Mouse (Mus musculus): ENCODE data around the gene Smoc1. TPM values are rescaled to one million over a fixed set of nuclear protein-coding genes. Genes with fewer than 3 reads are reported as not detected.

Smoc1 gene
- polyA plus RNA-seq, 1 experiment from 2014 or later: 1.5 TPM

DNA sequence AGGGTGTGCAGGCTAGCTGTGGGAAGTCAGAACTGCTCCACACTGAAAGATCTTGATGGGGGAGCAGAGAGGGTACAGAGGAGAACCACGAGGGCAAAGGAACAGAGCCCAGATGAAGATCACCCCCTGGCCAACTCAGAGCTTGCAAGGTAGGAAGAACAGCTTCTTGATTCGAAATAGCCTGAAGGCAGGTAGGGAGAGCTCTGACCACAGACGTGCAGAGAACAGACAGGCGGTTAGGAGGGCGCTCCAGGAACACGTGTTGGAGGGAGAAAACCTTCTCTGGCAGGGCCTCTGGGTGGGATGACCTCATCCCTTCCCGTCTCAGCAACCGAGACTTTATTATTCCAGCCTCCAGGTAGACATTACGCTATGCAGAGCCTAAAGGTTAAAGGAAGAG lies 148.6 kb downstream of the Smoc1 start:
- H3K4me1 ChIP-seq (ENCODE audit: control insufficient read depth, insufficient read depth, low read length): no peaks in the 10 kb centered on the region
- H3K27me3 ChIP-seq (ENCODE audit: control insufficient read depth, insufficient read depth, low read length): no peaks in the 10 kb centered on the region
- no peak overlapping the region for H3K9ac ChIP-seq (ENCODE audit: low read depth, low read length)
- 50% methylated on average over 9 of the region's 9 CpGs for WGBS (ENCODE audit: insufficient replicate concordance)
- no peaks in the 10 kb centered on the region for H3K36me3 ChIP-seq (ENCODE audit: control insufficient read depth, insufficient read depth, low read length)
- no peak for ATAC-seq (replicated peaks; ENCODE audit: insufficient number of reproducible peaks, low FRiP score, low TSS enrichment)
- no peaks in the 10 kb centered on the region for H3K9me3 ChIP-seq (replicated peaks; ENCODE audit: control insufficient read depth, low read length)
- no peak overlapping the region for H3K27ac ChIP-seq (ENCODE audit: low read depth, low read length)
- H3K4me2 ChIP-seq: no peak overlapping the region
- no peak overlapping the region for H3K4me3 ChIP-seq (ENCODE audit: low read depth, low read length)

DNA sequence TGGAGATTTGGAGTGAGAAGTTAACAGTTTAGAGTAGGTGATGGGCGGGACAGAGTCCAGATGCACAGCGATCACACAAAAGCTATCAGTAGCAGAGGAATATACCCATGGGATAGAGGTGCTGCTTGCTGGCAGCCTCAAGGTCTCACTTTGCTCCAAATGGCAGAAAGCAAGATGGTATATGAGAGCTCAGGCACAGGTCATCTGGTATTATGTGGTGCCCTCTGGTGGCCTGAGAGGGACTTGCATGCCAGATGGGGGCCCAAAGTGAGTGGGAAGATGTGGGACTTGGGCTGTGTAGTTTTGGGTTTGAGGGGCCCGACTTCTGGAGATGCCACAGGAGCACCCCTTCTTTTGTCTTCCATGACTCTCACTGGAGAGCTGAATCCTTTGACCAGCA lies 155.5 kb downstream of the Smoc1 start:
- ATAC-seq (replicated peaks; ENCODE audit: insufficient number of reproducible peaks, low FRiP score, low TSS enrichment): no peak
- WGBS (ENCODE audit: insufficient replicate concordance): 47% methylated on average over 3 of the region's 3 CpGs
- no peaks in the 10 kb centered on the region for H3K9me3 ChIP-seq (replicated peaks; ENCODE audit: control insufficient read depth, low read length)
- H3K4me2 ChIP-seq: no peak overlapping the region
- no peaks in the 10 kb centered on the region for H3K4me1 ChIP-seq (ENCODE audit: control insufficient read depth, insufficient read depth, low read length)
- H3K27me3 ChIP-seq (ENCODE audit: control insufficient read depth, insufficient read depth, low read length): no peaks in the 10 kb centered on the region
- H3K9ac ChIP-seq (ENCODE audit: low read depth, low read length): no peak overlapping the region
- no peaks in the 10 kb centered on the region for H3K36me3 ChIP-seq (ENCODE audit: control insufficient read depth, insufficient read depth, low read length)
- H3K27ac ChIP-seq (ENCODE audit: low read depth, low read length): no peak overlapping the region
- H3K4me3 ChIP-seq (ENCODE audit: low read depth, low read length): no peak overlapping the region

- Histone ChIP-seq H3K9ac (ENCODE audit: low read depth, low read length) (no peak overlapping the region), H3K27me3 (ENCODE audit: control insufficient read depth, insufficient read depth, low read length) (no peaks in the 10 kb centered on the region), H3K27ac (ENCODE audit: low read depth, low read length) (no peak overlapping the region), H3K4me2 (no peak overlapping the region), H3K4me3 (ENCODE audit: low read depth, low read length) (no peak overlapping the region), H3K9me3 (replicated peaks; ENCODE audit: control insufficient read depth, low read length) (no peaks in the 10 kb centered on the region), H3K4me1 (ENCODE audit: control insufficient read depth, insufficient read depth, low read length) (no peaks in the 10 kb centered on the region), H3K36me3 (ENCODE audit: control insufficient read depth, insufficient read depth, low read length) (no peaks in the 10 kb centered on the region)
- WGBS (ENCODE audit: insufficient replicate concordance): 68% methylated on average over 2 of the region's 2 CpGs
- no peak for ATAC-seq (replicated peaks; ENCODE audit: insufficient number of reproducible peaks, low FRiP score, low TSS enrichment)
These were observed 158.4 kb downstream of the Smoc1 start for GRCm38 (mm10) chr12:81184967-81185366.

- Histone ChIP-seq H3K4me3 (ENCODE audit: low read depth, low read length) (no peak overlapping the region), H3K36me3 (ENCODE audit: control insufficient read depth, insufficient read depth, low read length) (no peaks in the 10 kb centered on the region), H3K27me3 (ENCODE audit: control insufficient read depth, insufficient read depth, low read length) (no peaks in the 10 kb centered on the region), H3K9me3 (replicated peaks; ENCODE audit: control insufficient read depth, low read length) (no peaks in the 10 kb centered on the region), H3K9ac (ENCODE audit: low read depth, low read length) (no peak overlapping the region), H3K4me1 (ENCODE audit: control insufficient read depth, insufficient read depth, low read length) (no peaks in the 10 kb centered on the region), H3K4me2 (no peak overlapping the region), H3K27ac (ENCODE audit: low read depth, low read length) (no peak overlapping the region)
- ATAC-seq (replicated peaks; ENCODE audit: insufficient number of reproducible peaks, low FRiP score, low TSS enrichment): no peak
- WGBS (ENCODE audit: insufficient replicate concordance): 88% methylated on average over 4 of the region's 4 CpGs
These were observed 159.5 kb downstream of the Smoc1 start for GRCm38 (mm10) chr12:81186081-81186480.

DNA sequence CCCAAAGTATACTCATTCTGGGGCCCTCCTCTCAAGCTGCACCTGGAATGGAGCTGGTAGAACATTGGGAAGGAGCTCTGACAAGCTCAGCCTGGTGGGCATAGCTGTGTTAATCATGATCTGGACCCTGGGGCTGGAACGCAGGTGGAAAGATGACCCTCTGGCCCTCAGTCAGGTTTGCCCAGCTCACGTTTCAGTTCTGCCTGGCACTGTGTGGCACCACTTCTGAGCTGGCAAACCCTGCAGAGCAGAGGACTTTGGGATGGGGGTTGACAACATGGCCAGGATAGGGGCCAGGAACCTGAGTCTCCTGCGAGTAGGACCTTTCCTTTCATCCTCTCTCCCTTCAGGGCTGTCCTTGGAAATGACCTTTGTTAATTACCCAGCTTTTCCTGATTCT lies 160.1 kb downstream of the Smoc1 start:
- WGBS (ENCODE audit: insufficient replicate concordance): 74% methylated on average over 3 of the region's 3 CpGs
- no peak for ATAC-seq (replicated peaks; ENCODE audit: insufficient number of reproducible peaks, low FRiP score, low TSS enrichment)

DNA sequence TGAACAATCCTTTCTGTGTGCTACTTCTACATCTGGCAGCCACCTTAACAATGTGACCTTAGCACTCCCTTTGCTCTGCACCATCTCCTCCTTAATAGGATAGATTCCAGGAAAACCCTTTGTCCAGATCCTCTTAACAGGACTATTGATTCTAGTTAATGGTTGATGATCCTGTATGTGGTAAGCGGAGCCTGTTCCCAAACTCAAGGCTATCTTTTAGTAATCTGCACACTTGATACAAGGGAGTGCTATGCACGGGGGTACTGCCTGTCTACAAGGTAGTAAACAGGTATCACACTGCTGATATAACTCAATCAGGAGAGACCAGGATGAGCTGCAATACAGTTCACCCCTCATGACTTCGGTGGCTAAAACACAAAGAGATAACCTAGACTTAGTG lies 161.8 kb downstream of the Smoc1 start:
- Histone ChIP-seq H3K4me1 (ENCODE audit: control insufficient read depth, insufficient read depth, low read length) (no peaks in the 10 kb centered on the region), H3K4me2 (no peak overlapping the region), H3K9me3 (replicated peaks; ENCODE audit: control insufficient read depth, low read length) (no peaks in the 10 kb centered on the region), H3K4me3 (ENCODE audit: low read depth, low read length) (no peak overlapping the region), H3K36me3 (ENCODE audit: control insufficient read depth, insufficient read depth, low read length) (no peaks in the 10 kb centered on the region), H3K27me3 (ENCODE audit: control insufficient read depth, insufficient read depth, low read length) (no peaks in the 10 kb centered on the region), H3K9ac (ENCODE audit: low read depth, low read length) (no peak overlapping the region), H3K27ac (ENCODE audit: low read depth, low read length) (no peak overlapping the region)
- no peak for ATAC-seq (replicated peaks; ENCODE audit: insufficient number of reproducible peaks, low FRiP score, low TSS enrichment)
- 73% methylated on average over 3 of the region's 3 CpGs for WGBS (ENCODE audit: insufficient replicate concordance)

More for the DNA sequence above, 160.1 kb downstream of the Smoc1 start:
- no peak overlapping the region for H3K4me3 ChIP-seq (ENCODE audit: low read depth, low read length)
- no peak overlapping the region for H3K27ac ChIP-seq (ENCODE audit: low read depth, low read length)
- H3K36me3 ChIP-seq (ENCODE audit: control insufficient read depth, insufficient read depth, low read length): no peaks in the 10 kb centered on the region
- no peaks in the 10 kb centered on the region for H3K9me3 ChIP-seq (replicated peaks; ENCODE audit: control insufficient read depth, low read length)
- no peak overlapping the region for H3K4me2 ChIP-seq
- H3K4me1 ChIP-seq (ENCODE audit: control insufficient read depth, insufficient read depth, low read length): no peaks in the 10 kb centered on the region
- no peak overlapping the region for H3K9ac ChIP-seq (ENCODE audit: low read depth, low read length)
- H3K27me3 ChIP-seq (ENCODE audit: control insufficient read depth, insufficient read depth, low read length): no peaks in the 10 kb centered on the region

DNA sequence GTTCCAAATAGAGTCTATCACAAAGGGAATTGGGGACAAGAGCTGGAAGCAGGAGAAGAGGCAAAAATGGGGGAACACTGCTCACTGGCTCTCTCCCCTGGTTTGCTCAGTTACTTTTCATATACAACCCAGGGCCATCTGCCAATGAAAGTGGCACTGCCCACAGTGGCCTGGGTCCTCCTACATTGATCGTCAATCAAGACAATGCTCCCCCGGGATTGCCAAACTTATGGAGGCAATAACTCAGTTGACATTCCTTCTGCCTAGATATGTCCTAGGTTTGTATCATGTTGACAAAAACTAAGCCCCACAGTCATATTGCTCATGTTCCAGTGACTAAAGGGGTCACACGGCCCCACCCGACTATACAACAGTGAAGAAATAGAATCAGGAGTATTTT lies 162.4 kb downstream of the Smoc1 start:
- Histone ChIP-seq H3K9me3 (replicated peaks; ENCODE audit: control insufficient read depth, low read length) (no peaks in the 10 kb centered on the region), H3K27ac (ENCODE audit: low read depth, low read length) (no peak overlapping the region), H3K4me2 (no peak overlapping the region), H3K36me3 (ENCODE audit: control insufficient read depth, insufficient read depth, low read length) (no peaks in the 10 kb centered on the region), H3K9ac (ENCODE audit: low read depth, low read length) (no peak overlapping the region), H3K27me3 (ENCODE audit: control insufficient read depth, insufficient read depth, low read length) (no peaks in the 10 kb centered on the region), H3K4me1 (ENCODE audit: control insufficient read depth, insufficient read depth, low read length) (no peaks in the 10 kb centered on the region), H3K4me3 (ENCODE audit: low read depth, low read length) (no peak overlapping the region)
- no peak for ATAC-seq (replicated peaks; ENCODE audit: insufficient number of reproducible peaks, low FRiP score, low TSS enrichment)
- 76% methylated on average over 4 of the region's 4 CpGs for WGBS (ENCODE audit: insufficient replicate concordance)

- no peaks in the 10 kb centered on the region for H3K36me3 ChIP-seq (ENCODE audit: control insufficient read depth, insufficient read depth, low read length)
- no peaks in the 10 kb centered on the region for H3K4me1 ChIP-seq (ENCODE audit: control insufficient read depth, insufficient read depth, low read length)
- 75% methylated on average over 1 of the region's 1 CpGs for WGBS (ENCODE audit: insufficient replicate concordance)
- H3K27me3 ChIP-seq (ENCODE audit: control insufficient read depth, insufficient read depth, low read length): no peaks in the 10 kb centered on the region
- no peak overlapping the region for H3K27ac ChIP-seq (ENCODE audit: low read depth, low read length)
- no peaks in the 10 kb centered on the region for H3K9me3 ChIP-seq (replicated peaks; ENCODE audit: control insufficient read depth, low read length)
- no peak overlapping the region for H3K4me3 ChIP-seq (ENCODE audit: low read depth, low read length)
- no peak overlapping the region for H3K9ac ChIP-seq (ENCODE audit: low read depth, low read length)
- H3K4me2 ChIP-seq: no peak overlapping the region
- ATAC-seq (replicated peaks; ENCODE audit: insufficient number of reproducible peaks, low FRiP score, low TSS enrichment): no peak
These were observed 163.0 kb downstream of the Smoc1 start for GRCm38 (mm10) chr12:81189636-81190035.

- ATAC-seq (replicated peaks; ENCODE audit: insufficient number of reproducible peaks, low FRiP score, low TSS enrichment): no peak
- no peak overlapping the region for H3K27ac ChIP-seq (ENCODE audit: low read depth, low read length)
- 0 out of 2 replicates have a peak, but pooled peaks cover 4% of the 10 kb centered on the region for H3K27me3 ChIP-seq (ENCODE audit: control insufficient read depth, insufficient read depth, low read length)
- H3K9ac ChIP-seq (ENCODE audit: low read depth, low read length): no peak overlapping the region
- H3K4me3 ChIP-seq (ENCODE audit: low read depth, low read length): no peak overlapping the region
- no peaks in the 10 kb centered on the region for H3K9me3 ChIP-seq (replicated peaks; ENCODE audit: control insufficient read depth, low read length)
- WGBS (ENCODE audit: insufficient replicate concordance): 68% methylated on average over 2 of the region's 2 CpGs
- H3K4me2 ChIP-seq: no peak overlapping the region
- no peaks in the 10 kb centered on the region for H3K4me1 ChIP-seq (ENCODE audit: control insufficient read depth, insufficient read depth, low read length)
- no peaks in the 10 kb centered on the region for H3K36me3 ChIP-seq (ENCODE audit: control insufficient read depth, insufficient read depth, low read length)
These were observed 167.4 kb downstream of the Smoc1 start for GRCm38 (mm10) chr12:81193968-81194367.
